Mouse (Mus musculus): ENCODE data around the gene Cd300lf. TPM values are rescaled to one million over a fixed set of nuclear protein-coding genes. Genes with fewer than 3 reads are reported as not detected.

The Cd300lf gene
- polyA plus RNA-seq, 1 experiment = 0.81 TPM

DNA sequence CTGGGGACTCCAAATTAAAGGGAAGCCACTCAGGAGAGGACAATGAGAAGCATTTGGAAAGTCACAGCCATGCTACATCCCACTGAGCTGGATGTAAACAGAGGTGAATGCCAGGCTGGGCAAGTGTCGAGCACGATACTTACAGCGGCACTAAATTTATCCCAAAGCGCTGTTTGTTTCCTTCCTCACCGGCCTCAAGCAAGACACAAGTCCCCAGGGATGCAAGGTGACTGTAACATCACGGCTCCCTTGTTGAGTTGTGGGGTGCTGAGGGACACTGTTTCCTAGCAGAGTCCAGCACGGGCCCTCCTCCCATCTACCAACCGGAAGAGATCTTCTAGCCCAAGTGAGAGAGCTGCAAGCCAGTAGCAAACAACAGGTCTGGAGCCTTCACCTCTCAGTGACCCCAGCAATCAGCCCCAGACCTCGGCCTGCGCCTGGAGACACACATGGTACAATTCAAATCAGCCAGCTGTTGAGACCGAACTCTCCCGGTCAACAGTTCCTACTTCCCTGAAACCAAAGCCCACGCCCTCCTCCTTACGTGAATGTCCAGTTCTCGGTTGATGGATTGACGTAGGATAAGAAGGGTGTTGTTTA, 34.5 kb downstream of the Cd300lf start:
- TF ChIP-seq CTCF (IDR thresholded peaks at IDR 0.05; ENCODE audit: borderline replicate concordance, insufficient read depth, low read length) (no peak), POLR2A (IDR thresholded peaks at IDR 0.05; ENCODE audit: low read depth, low read length) (no peak)
- Histone ChIP-seq H3K4me1 (ENCODE audit: control insufficient read depth, insufficient read depth, low read length) (0 out of 2 replicates have a peak, but pooled peaks cover 2% of the 10 kb centered on the region), H3K4me3 (ENCODE audit: insufficient read depth, low read length) (no peak overlapping the region), H3K27ac (ENCODE audit: insufficient read depth, low read length) (no peak overlapping the region)

DNA sequence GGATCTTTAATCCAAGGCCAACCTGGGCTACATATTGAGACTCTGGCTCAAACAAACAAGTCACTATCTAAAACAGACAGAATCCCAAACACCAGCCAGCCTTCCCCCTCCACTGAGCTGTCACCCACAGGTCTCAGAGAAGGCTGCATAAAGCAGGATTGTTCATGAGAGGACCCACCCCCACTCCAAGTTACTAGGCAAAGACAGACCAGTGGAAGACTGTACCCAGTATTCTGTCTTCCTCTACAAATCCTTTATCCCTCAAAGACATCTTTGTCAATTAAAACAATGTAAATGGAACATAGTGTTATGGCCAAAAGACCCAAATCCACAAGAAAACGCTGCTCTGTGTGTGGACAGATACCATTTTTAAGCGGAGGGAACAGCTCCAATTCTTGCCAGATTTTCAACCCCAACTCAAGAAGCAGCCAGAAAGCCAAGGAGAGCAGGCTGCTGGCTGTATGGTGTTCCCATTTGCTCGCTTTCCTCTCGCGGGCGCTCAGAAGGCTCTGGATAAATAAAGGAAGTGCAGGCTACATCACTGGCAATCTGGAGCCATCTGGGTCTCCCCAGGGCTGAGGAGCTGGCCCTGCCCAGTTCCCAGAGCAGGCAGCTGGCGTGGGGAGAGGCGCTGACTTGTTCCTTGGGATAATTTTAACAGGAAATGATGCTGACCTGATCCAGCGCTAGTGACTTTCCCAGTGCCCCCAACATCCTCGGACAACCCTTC, 35.4 kb downstream of the Cd300lf start:
- no peak overlapping the region for H3K4me3 ChIP-seq (ENCODE audit: insufficient read depth, low read length)
- no peak overlapping the region for H3K27ac ChIP-seq (ENCODE audit: insufficient read depth, low read length)
- no peaks in the 10 kb centered on the region for H3K4me1 ChIP-seq (ENCODE audit: control insufficient read depth, insufficient read depth, low read length)
- TF ChIP-seq CTCF (IDR thresholded peaks at IDR 0.05; ENCODE audit: borderline replicate concordance, insufficient read depth, low read length) = no peak
- no peak for TF ChIP-seq POLR2A (IDR thresholded peaks at IDR 0.05; ENCODE audit: low read depth, low read length)

DNA sequence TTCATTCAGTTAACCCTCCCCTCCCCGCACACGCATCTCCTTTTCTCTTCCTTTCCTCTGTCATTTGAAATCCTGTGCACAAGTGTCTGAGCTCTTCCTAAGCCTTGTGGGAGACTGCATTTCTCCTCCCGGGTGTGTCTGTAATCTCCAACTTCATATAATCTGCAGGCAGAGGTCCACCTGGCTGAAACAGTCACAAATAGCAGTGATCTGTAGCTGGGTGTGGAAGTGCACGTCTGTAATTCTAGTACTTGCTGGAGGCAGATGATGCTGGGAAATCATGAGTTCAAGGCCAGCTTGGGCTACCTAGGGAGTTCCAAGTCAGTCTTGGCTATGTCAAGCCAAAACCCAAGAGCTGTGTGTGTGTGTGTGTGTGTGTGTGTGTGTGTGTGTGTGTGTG, 41.7 kb downstream of the Cd300lf start:
- Histone ChIP-seq H3K4me3 (ENCODE audit: insufficient read depth, low read length) (no peak overlapping the region), H3K27ac (ENCODE audit: insufficient read depth, low read length) (no peak overlapping the region), H3K4me1 (ENCODE audit: control insufficient read depth, insufficient read depth, low read length) (no peaks in the 10 kb centered on the region)
- TF ChIP-seq CTCF (IDR thresholded peaks at IDR 0.05; ENCODE audit: borderline replicate concordance, insufficient read depth, low read length) = no peak
- no peak for TF ChIP-seq POLR2A (IDR thresholded peaks at IDR 0.05; ENCODE audit: low read depth, low read length)

DNA sequence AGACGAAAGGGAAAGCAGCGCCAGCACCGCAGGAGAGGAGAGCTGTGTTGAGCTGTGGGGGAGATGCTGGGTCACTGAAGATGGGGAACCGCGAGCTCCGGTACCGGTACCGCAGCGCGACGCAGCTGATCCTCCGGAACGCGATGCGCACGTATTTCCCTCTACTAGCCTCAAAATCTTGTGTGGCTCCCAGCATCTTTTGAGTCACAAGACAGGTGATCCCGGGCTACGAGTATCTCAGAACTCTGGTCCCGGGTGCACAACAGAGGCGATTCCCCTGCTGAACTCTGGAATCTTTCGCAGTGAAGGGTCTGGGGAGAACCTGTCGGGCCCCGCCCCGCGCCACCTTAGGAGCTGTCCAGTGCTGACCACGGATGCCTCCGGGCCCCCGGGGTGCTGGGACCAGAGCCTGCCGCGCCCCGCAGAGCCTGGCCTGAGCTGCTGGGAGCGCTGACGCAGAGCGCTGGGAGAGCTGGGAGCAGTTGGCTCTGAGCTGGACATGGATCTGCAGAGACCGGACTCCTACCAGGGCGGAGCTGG, 42.4 kb downstream of the Cd300lf start, which contains the start of gene Rab37:
TSS of gene Rab37 (plus strand) at position 70 of the 540 bp plus-strand sequence.
- no peak within 1 kb of the TSS for H3K4me3 ChIP-seq (ENCODE audit: insufficient read depth, low read length)
- H3K4me1 ChIP-seq (ENCODE audit: control insufficient read depth, insufficient read depth, low read length) = no peaks in the 10 kb centered on the region
- H3K27ac ChIP-seq (ENCODE audit: insufficient read depth, low read length) = no peak within 1 kb of the TSS
- TF ChIP-seq POLR2A (IDR thresholded peaks at IDR 0.05; ENCODE audit: low read depth, low read length) = no peak
- no peak for TF ChIP-seq CTCF (IDR thresholded peaks at IDR 0.05; ENCODE audit: borderline replicate concordance, insufficient read depth, low read length)

DNA sequence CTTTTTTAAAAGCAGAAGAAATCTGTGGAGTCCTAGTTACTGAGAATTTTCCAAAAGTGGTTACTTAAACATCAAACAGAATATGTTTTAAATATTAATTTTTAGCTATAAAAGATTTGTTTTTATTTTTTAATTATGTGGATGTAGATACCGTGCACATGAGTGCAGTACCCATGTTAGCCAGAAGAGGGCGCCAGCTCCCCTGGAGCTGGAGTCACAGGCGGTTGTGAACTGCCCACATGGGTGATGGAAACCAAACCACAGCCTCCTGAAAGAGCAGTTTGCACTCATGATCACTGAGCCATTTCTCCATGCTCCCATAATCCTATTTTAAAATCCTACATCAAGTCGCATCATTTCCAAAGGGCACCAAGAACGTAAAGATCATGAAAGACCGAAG, 43.9 kb downstream of the Cd300lf start:
- TF ChIP-seq CTCF (IDR thresholded peaks at IDR 0.05; ENCODE audit: borderline replicate concordance, insufficient read depth, low read length) = peak; percentile 30; the same call in 1 of the 2 replicates
- TF ChIP-seq POLR2A (IDR thresholded peaks at IDR 0.05; ENCODE audit: low read depth, low read length) = no peak
- H3K27ac ChIP-seq (ENCODE audit: insufficient read depth, low read length) = no peak overlapping the region
- H3K4me3 ChIP-seq (ENCODE audit: insufficient read depth, low read length) = no peak overlapping the region
- H3K4me1 ChIP-seq (ENCODE audit: control insufficient read depth, insufficient read depth, low read length) = no peaks in the 10 kb centered on the region

DNA sequence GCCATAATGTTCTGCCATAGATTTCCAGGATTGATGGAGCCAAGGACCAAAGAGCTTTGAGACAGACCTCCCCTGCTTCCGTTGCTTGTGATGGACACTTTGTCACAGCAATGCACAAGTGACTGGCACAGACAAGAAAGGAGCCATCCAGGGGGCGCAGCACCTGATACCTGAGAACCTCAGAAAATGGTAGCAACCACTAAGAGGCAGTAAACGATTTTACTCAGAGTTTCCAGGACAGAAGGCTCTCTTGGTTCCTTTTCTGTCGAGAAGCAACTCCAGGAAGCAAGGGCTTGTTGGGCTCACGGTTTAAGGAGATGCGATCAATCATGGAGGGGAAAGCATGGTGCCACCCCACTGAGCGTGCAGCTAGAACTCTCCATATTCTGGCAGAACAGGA, 47.6 kb downstream of the Cd300lf start:
- no peaks in the 10 kb centered on the region for H3K4me1 ChIP-seq (ENCODE audit: control insufficient read depth, insufficient read depth, low read length)
- H3K4me3 ChIP-seq (ENCODE audit: insufficient read depth, low read length) = no peak overlapping the region
- H3K27ac ChIP-seq (ENCODE audit: insufficient read depth, low read length) = no peak overlapping the region
- no peak for TF ChIP-seq CTCF (IDR thresholded peaks at IDR 0.05; ENCODE audit: borderline replicate concordance, insufficient read depth, low read length)
- no peak for TF ChIP-seq POLR2A (IDR thresholded peaks at IDR 0.05; ENCODE audit: low read depth, low read length)

DNA sequence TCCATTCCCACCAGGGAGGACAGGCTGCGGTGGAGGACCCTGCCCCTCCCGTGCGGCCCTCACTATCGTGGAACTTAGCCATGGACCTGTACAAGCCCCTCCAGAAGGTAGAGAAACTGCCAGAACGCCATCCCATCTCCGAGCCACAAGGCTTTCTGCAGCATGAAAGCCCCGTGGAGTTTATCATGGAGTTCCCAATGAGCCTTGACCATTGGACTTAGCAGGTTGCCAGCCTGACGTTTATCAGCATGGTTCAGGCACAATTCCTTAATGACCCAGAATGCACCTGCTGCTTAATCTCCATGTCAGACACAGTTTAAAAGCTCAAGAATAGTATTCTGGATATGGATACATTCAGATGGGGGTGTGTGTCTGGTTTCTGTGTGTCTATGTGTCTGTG, 48.7 kb downstream of the Cd300lf start:
- no peak overlapping the region for H3K27ac ChIP-seq (ENCODE audit: insufficient read depth, low read length)
- H3K4me1 ChIP-seq (ENCODE audit: control insufficient read depth, insufficient read depth, low read length) = no peaks in the 10 kb centered on the region
- no peak overlapping the region for H3K4me3 ChIP-seq (ENCODE audit: insufficient read depth, low read length)
- TF ChIP-seq CTCF (IDR thresholded peaks at IDR 0.05; ENCODE audit: borderline replicate concordance, insufficient read depth, low read length) = no peak
- TF ChIP-seq POLR2A (IDR thresholded peaks at IDR 0.05; ENCODE audit: low read depth, low read length) = no peak

DNA sequence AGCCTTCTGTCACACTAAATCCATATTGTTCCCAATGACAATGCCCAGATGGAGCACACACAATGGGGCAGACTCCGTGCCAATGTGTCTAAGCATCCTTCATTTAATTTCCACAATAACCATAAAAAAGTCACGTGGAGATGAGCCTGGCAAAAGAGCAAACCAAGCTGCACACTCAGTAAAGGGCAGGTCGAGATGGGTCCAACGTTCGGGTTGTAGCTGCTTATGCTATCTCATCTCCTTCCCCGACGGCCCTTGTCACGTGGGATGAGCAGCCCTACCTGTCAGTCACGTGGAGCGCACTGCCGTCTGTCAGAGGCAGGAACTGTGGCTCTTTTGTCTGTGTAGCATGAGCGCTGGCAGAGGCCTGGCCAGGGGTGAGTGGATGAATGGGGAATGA, 49.2 kb downstream of the Cd300lf start:
- no peak overlapping the region for H3K27ac ChIP-seq (ENCODE audit: insufficient read depth, low read length)
- no peaks in the 10 kb centered on the region for H3K4me1 ChIP-seq (ENCODE audit: control insufficient read depth, insufficient read depth, low read length)
- TF ChIP-seq CTCF (IDR thresholded peaks at IDR 0.05; ENCODE audit: borderline replicate concordance, insufficient read depth, low read length) (no peak), POLR2A (IDR thresholded peaks at IDR 0.05; ENCODE audit: low read depth, low read length) (no peak)
- no peak overlapping the region for H3K4me3 ChIP-seq (ENCODE audit: insufficient read depth, low read length)

DNA sequence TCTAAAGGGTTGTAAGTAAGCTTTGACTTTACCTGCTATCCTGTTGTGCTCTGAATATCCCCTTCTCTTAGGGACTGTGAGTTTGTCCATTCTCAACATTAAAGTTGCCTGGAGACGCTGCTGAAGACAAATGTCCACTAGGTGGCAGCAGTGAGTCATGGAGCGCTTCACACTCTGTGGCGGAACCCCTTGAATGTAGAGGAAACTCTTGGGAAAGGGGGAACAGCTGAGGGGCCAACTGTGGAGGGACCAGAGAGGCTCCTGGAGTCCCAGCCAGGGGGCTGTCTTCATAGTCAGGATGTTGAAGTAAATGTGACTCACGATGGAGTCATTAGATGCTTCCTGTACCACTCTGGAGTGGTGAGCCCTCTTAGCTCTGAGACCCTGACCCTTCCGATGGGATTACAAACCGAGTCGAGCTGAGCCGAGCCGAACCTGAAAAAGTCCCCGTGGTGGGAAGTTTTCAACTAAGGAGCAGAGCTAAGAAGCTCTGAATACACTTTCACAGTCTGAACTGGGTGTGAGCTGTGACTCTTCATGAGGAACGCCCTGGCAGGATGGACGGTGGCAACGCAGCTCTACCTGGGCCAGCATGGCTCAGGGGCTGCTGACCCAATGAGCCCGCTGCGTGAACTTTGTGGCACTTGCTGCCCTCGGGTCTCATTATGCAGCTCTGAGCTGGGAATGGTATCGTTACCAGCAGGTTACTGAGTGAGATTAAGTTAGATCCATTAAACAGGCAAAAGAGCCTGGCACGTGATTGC, 50.2 kb downstream of the Cd300lf start:
- H3K4me1 ChIP-seq (ENCODE audit: control insufficient read depth, insufficient read depth, low read length) = no peaks in the 10 kb centered on the region
- H3K4me3 ChIP-seq (ENCODE audit: insufficient read depth, low read length) = no peak overlapping the region
- TF ChIP-seq POLR2A (IDR thresholded peaks at IDR 0.05; ENCODE audit: low read depth, low read length) (no peak), CTCF (IDR thresholded peaks at IDR 0.05; ENCODE audit: borderline replicate concordance, insufficient read depth, low read length) (peak; percentile 71; the same call in 1 of the 2 replicates)
- no peak overlapping the region for H3K27ac ChIP-seq (ENCODE audit: insufficient read depth, low read length)
